16 mouse cellular contexts compared by ENCODE assay signal in the genomic region with DNA sequence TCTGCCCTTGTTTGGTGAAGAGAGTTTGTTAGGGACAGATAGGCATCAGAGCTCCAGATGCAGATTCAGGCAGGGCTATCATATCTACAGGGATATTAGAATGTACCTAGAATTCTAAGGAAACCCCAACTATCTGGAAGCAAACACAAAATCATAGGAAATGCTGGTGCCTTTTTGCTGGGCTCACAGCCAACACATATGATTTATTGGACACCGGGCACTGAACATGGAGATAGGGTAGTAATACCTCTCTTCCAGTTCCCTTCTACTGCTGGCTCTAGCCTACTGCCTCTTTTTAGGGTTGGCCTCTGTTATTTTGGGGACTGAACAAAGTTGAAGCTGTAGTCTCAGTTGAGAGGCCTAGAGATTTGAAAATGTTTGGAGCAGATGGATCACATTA.
"Had no signal": no experiment of that assay in that cellular context is flagged by ENCODE, and none has a peak within 500 bp of the region (broad histone marks: within the 10 kb centered on the region; RNA-seq: fewer than 3 reads in every experiment).

No protein-coding gene starts in this region.

- ATAC-seq: midbrain, embryonic 16.5 days had no signal

- DNase-seq: lung, adult 18-20 months; lung, embryonic 14.5 days; lung, postnatal 10 days; lung, postnatal 4 days; midbrain, embryonic 14.5 days; right cerebral cortex, postnatal 14 days; thymus, adult 2 months; thymus, postnatal 25 days; thymus, postnatal 4 days had no signal

- H3K9ac ChIP-seq: lung, embryonic 14.5 days; midbrain, embryonic 12.5 days; neural tube, embryonic 13.5 days; stomach, embryonic 15.5 days had no signal

- H3K4me1 ChIP-seq: midbrain, embryonic 10.5 days; midbrain, embryonic 12.5 days; neural tube, embryonic 13.5 days; stomach, embryonic 15.5 days had no signal

- H3K27ac ChIP-seq: midbrain, embryonic 10.5 days; midbrain, embryonic 12.5 days; neural tube, embryonic 13.5 days; stomach, embryonic 15.5 days; stomach, postnatal 0 days had no signal

- H3K9me3 ChIP-seq: midbrain, embryonic 10.5 days; midbrain, embryonic 12.5 days; neural tube, embryonic 13.5 days; stomach, embryonic 15.5 days had no signal

- H3K4me3 ChIP-seq: midbrain, embryonic 10.5 days; midbrain, embryonic 12.5 days; myocyte; neural tube, embryonic 13.5 days; stomach, embryonic 15.5 days had no signal

- H3K36me3 ChIP-seq: midbrain, embryonic 10.5 days; midbrain, embryonic 12.5 days; neural tube, embryonic 13.5 days; stomach, embryonic 15.5 days had no signal

- H3K27me3 ChIP-seq: midbrain, embryonic 12.5 days; neural tube, embryonic 13.5 days; stomach, embryonic 15.5 days had no signal

- H3K4me2 ChIP-seq: lung, embryonic 14.5 days; midbrain, embryonic 12.5 days; neural tube, embryonic 13.5 days; stomach, embryonic 15.5 days had no signal
